Mouse (Mus musculus): Measurements from ENCODE around the gene Nt5c3b. TPM values are rescaled to one million over a fixed set of nuclear protein-coding genes. Genes with fewer than 3 reads are reported as not detected.

Gene Nt5c3b
- polyA plus RNA-seq, 1 experiment from 2014 or later = 120 TPM

DNA sequence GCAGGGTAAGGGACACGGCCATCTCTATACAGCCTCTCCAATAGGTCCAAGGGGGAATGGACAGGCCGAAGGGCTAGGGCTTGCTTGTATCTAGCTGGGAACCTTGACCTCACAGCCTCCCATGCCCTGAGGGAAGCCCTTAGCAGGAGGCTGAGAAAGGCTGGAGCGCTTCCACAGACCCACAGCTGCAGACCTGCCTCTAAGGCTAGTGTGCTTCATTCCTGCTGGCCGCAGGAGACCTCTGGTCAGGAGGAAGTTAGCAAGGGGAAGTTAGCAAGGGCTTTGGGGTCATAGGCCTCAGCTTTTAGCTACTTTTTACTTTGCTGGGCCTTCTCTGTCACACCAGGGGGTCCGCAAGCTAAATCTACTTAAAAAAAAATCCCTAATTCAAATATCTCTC is 63.2 kb downstream of the Nt5c3b start:
- no peaks in the 10 kb centered on the region for H3K27me3 ChIP-seq (replicated peaks; ENCODE audit: control insufficient read depth, insufficient read depth, low read length)
- 84% methylated on average over 5 of the region's 5 CpGs for WGBS

GRCm38 (mm10) chr11:100377989-100378388 is 63.6 kb downstream of the Nt5c3b start:
- Histone ChIP-seq H3K27ac (ENCODE audit: low read length) (no peak overlapping the region), H3K4me2 (ENCODE audit: low read length) (no peak overlapping the region), H3K4me1 (replicated peaks; ENCODE audit: control insufficient read depth, insufficient read depth, low read length) (no peaks in the 10 kb centered on the region), H3K9ac (replicated peaks; ENCODE audit: low read depth, low read length) (no peak overlapping the region), H3K36me3 (ENCODE audit: control insufficient read depth, insufficient read depth) (peaks cover 28% of the 10 kb centered on the region), H3K4me3 (replicated peaks; ENCODE audit: low read length) (no peak overlapping the region), H3K9me3 (ENCODE audit: control insufficient read depth, low read length) (no peaks in the 10 kb centered on the region), H3K27me3 (replicated peaks; ENCODE audit: control insufficient read depth, insufficient read depth, low read length) (no peaks in the 10 kb centered on the region)
- no peak for ATAC-seq
- WGBS = 95% methylated on average over 14 of the region's 14 CpGs

More for the DNA sequence above, 63.2 kb downstream of the Nt5c3b start:
- Histone ChIP-seq H3K27ac (ENCODE audit: low read length) (no peak overlapping the region), H3K4me3 (replicated peaks; ENCODE audit: low read length) (no peak overlapping the region), H3K9ac (replicated peaks; ENCODE audit: low read depth, low read length) (no peak overlapping the region), H3K4me2 (ENCODE audit: low read length) (no peak overlapping the region), H3K9me3 (ENCODE audit: control insufficient read depth, low read length) (no peaks in the 10 kb centered on the region), H3K4me1 (replicated peaks; ENCODE audit: control insufficient read depth, insufficient read depth, low read length) (no peaks in the 10 kb centered on the region), H3K36me3 (ENCODE audit: control insufficient read depth, insufficient read depth) (peaks cover 31% of the 10 kb centered on the region)
- no peak for ATAC-seq

DNA sequence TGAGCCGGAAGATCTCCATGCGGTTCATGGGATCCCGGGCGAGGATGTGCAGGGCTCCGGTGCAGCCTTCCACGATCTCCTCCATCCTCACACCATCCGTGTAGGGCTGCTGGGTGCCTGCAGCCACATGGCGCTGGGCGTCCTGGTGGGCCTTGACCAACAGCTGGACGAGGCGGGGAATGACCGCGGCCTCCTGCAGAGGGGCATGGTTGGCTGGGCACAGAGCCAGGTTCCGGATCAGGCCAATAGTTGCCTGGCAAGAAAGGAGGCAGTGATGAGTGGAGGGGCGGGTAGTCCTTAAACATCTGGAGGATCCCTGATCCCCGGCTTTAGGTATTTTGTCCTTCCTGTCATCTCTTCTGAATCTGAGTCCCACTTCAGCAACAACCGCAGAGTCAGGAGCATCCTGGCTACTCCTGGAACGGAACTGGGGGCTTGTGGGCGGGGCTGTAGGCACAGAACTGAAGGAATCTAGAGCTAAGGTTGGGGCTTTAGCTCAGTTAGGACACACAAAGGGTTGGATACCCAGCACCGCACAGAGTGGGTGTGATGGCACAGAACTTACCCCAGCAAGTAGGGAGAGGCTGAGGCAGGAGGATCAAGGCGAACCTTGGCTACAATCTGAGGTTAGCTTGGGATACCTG is 64.7 kb downstream of the Nt5c3b start:
- Histone ChIP-seq H3K27me3 (replicated peaks; ENCODE audit: control insufficient read depth, insufficient read depth, low read length) (no peaks in the 10 kb centered on the region), H3K9ac (replicated peaks; ENCODE audit: low read depth, low read length) (no peak overlapping the region), H3K27ac (ENCODE audit: low read length) (no peak overlapping the region), H3K4me3 (replicated peaks; ENCODE audit: low read length) (no peak overlapping the region), H3K4me2 (ENCODE audit: low read length) (no peak overlapping the region), H3K9me3 (ENCODE audit: control insufficient read depth, low read length) (no peaks in the 10 kb centered on the region), H3K4me1 (replicated peaks; ENCODE audit: control insufficient read depth, insufficient read depth, low read length) (no peaks in the 10 kb centered on the region), H3K36me3 (ENCODE audit: control insufficient read depth, insufficient read depth) (peaks cover 26% of the 10 kb centered on the region)
- WGBS = 89% methylated on average over 21 of the region's 21 CpGs
- no peak for ATAC-seq

DNA sequence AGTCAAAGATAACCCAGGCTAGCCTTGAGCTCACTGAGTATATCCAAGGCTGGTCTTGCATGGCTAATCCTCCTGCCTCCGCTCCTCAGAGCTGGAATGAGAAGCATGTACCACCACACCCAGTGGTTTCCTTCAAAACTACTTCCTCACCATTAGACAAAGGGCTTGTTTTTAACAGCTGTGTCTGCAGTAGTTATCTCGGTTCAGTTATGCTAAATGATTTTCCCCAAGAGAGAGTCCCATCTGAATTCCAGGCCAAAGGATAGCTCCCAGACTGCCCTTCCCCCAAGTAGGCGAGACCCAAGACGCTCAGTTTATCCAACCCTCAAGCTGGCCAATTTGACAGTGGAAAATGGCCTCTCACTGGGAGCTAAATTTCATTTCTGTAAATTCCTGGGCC is 65.6 kb downstream of the Nt5c3b start:
- Histone ChIP-seq H3K9me3 (ENCODE audit: control insufficient read depth, low read length) (no peaks in the 10 kb centered on the region), H3K9ac (replicated peaks; ENCODE audit: low read depth, low read length) (no peak overlapping the region), H3K36me3 (ENCODE audit: control insufficient read depth, insufficient read depth) (peaks cover 26% of the 10 kb centered on the region), H3K27ac (ENCODE audit: low read length) (no peak overlapping the region), H3K27me3 (replicated peaks; ENCODE audit: control insufficient read depth, insufficient read depth, low read length) (no peaks in the 10 kb centered on the region), H3K4me3 (replicated peaks; ENCODE audit: low read length) (no peak overlapping the region), H3K4me1 (replicated peaks; ENCODE audit: control insufficient read depth, insufficient read depth, low read length) (no peaks in the 10 kb centered on the region), H3K4me2 (ENCODE audit: low read length) (no peak overlapping the region)
- ATAC-seq = no peak
- WGBS = 86% methylated on average over 4 of the region's 4 CpGs

DNA sequence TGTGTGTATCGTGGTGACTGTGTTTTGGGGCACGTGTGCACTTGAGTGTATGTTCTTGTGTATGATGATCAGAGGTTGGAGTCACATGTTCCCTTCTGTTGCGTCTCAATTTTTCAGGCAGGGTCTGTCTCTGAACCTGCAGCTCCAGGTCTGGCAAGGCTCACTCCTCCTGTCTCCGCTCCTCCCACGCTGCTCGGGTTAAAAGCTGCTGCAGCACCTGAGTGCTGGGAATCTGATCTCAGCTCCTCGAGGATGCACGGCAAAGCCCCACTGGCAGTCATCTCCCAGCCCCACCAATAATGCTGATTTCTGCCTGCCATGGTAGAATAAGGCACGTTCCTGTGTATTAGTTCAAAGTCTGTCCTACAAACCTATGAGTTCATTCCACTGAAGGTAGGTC is 66.5 kb downstream of the Nt5c3b start:
- Histone ChIP-seq H3K9me3 (ENCODE audit: control insufficient read depth, low read length) (no peaks in the 10 kb centered on the region), H3K27me3 (replicated peaks; ENCODE audit: control insufficient read depth, insufficient read depth, low read length) (no peaks in the 10 kb centered on the region), H3K4me1 (replicated peaks; ENCODE audit: control insufficient read depth, insufficient read depth, low read length) (no peaks in the 10 kb centered on the region), H3K27ac (ENCODE audit: low read length) (no peak overlapping the region), H3K4me3 (replicated peaks; ENCODE audit: low read length) (no peak overlapping the region), H3K36me3 (ENCODE audit: control insufficient read depth, insufficient read depth) (peaks cover 26% of the 10 kb centered on the region), H3K9ac (replicated peaks; ENCODE audit: low read depth, low read length) (no peak overlapping the region), H3K4me2 (ENCODE audit: low read length) (no peak overlapping the region)
- 91% methylated on average over 9 of the region's 9 CpGs for WGBS
- ATAC-seq = no peak

Small RNA genes lying within 50 kb of the gene (microRNA-seq; reads per million reads assigned to microRNA genes)
- gene Gm27374 (not detected), gene Mir7116 (0.62 reads per million)

Other genes starting within 250 kb of the Nt5c3b start
- not detected in 2 replicates for gene Krt9, start 248.6 kb downstream of the Nt5c3b start, polyA plus RNA-seq (2015; fragmentation: Nextera tagmentation; extraction: Ambion mirVana)
- gene Krt14, start 234.3 kb downstream of the Nt5c3b start, polyA plus RNA-seq (2015; fragmentation: Nextera tagmentation; extraction: Ambion mirVana) = 0.38 and 1.6 TPM in 2 replicates
- not detected in 2 replicates for gene Krt16, start 192.9 kb downstream of the Nt5c3b start, polyA plus RNA-seq (2015; fragmentation: Nextera tagmentation; extraction: Ambion mirVana)
- gene Krt17, start 180.8 kb downstream of the Nt5c3b start, polyA plus RNA-seq (2015; fragmentation: Nextera tagmentation; extraction: Ambion mirVana) = 0.27 and 0.62 TPM in 2 replicates
- not detected in 2 replicates for gene Krt42, start 171.9 kb downstream of the Nt5c3b start, polyA plus RNA-seq (2015; fragmentation: Nextera tagmentation; extraction: Ambion mirVana)
- gene Eif1, start 121.9 kb downstream of the Nt5c3b start, polyA plus RNA-seq (2015; fragmentation: Nextera tagmentation; extraction: Ambion mirVana) = 1,243 and 1,295 TPM in 2 replicates
- gene Gast, start 107.4 kb downstream of the Nt5c3b start, polyA plus RNA-seq (2015; fragmentation: Nextera tagmentation; extraction: Ambion mirVana) = not detected in 2 replicates
- gene Hap1, start 85.7 kb downstream of the Nt5c3b start, polyA plus RNA-seq (2015; fragmentation: Nextera tagmentation; extraction: Ambion mirVana) = 72.3 and 164 TPM in 2 replicates
- 56.2 and 62.0 TPM in 2 replicates for gene Jup, start 44.0 kb downstream of the Nt5c3b start, polyA plus RNA-seq (2015; fragmentation: Nextera tagmentation; extraction: Ambion mirVana)
- 13.8 and 13.9 TPM in 2 replicates for gene P3h4, start 27.0 kb downstream of the Nt5c3b start, polyA plus RNA-seq (2015; fragmentation: Nextera tagmentation; extraction: Ambion mirVana)
- 18.4 and 25.6 TPM in 2 replicates for gene Fkbp10, start 26.1 kb downstream of the Nt5c3b start, polyA plus RNA-seq (2015; fragmentation: Nextera tagmentation; extraction: Ambion mirVana)
- 0.62 and 0.80 TPM in 2 replicates for gene Klhl10, start 109 bp upstream of the Nt5c3b start, polyA plus RNA-seq (2015; fragmentation: Nextera tagmentation; extraction: Ambion mirVana)
- gene Klhl11, start 30.9 kb upstream of the Nt5c3b start, polyA plus RNA-seq (2015; fragmentation: Nextera tagmentation; extraction: Ambion mirVana) = 14.3 and 17.4 TPM in 2 replicates
- 242 and 248 TPM in 2 replicates for gene Acly, start 86.2 kb upstream of the Nt5c3b start, polyA plus RNA-seq (2015; fragmentation: Nextera tagmentation; extraction: Ambion mirVana)
- 1.0 and 2.0 TPM in 2 replicates for gene Ttc25, start 103.8 kb upstream of the Nt5c3b start, polyA plus RNA-seq (2015; fragmentation: Nextera tagmentation; extraction: Ambion mirVana)
- 22.8 and 29.8 TPM in 2 replicates for gene Cnp, start 133.1 kb upstream of the Nt5c3b start, polyA plus RNA-seq (2015; fragmentation: Nextera tagmentation; extraction: Ambion mirVana)
- 85.6 and 96.1 TPM in 2 replicates for gene Nkiras2, start 177.4 kb upstream of the Nt5c3b start, polyA plus RNA-seq (2015; fragmentation: Nextera tagmentation; extraction: Ambion mirVana)
- gene Dnajc7, start 178.4 kb upstream of the Nt5c3b start, polyA plus RNA-seq (2015; fragmentation: Nextera tagmentation; extraction: Ambion mirVana) = 296 and 326 TPM in 2 replicates